Comparison of ENCODE assay signal across 9 mouse cellular contexts in genomic region chr10:22819871-22820590, GRCm38 (mm10). TPM values are rescaled to one million over a fixed set of nuclear protein-coding genes. Genes with fewer than 3 reads are reported as not detected.
DNase-seq lines count a peak whose midpoint lies in the region; ATAC-seq lines count a peak whose summit lies in the region.
"Had no signal": no experiment of that assay in that cellular context is flagged by ENCODE, and none has a peak within 500 bp of the region (broad histone marks: within the 10 kb centered on the region; RNA-seq: fewer than 3 reads in every experiment).

Gene Tcf21 (minus strand): TSS chr10:22820174.

- peak within 1 kb of the TSS; percentile 20 for H3K4me3 ChIP-seq in limb, embryonic 12.5 days (replicated peaks)
- H3K4me3 ChIP-seq in neural tube, embryonic 12.5 days = 0 out of 2 replicates have a peak within 1 kb of the TSS, but pooled peaks have one; percentile 1

- no peak for DNase-seq in urinary bladder, adult 2 months (ENCODE audit: low spot score)
- no peak for DNase-seq in urinary bladder, postnatal 10 days (ENCODE audit: low spot score)
- peak; percentile 71 to 73 for DNase-seq in heart, postnatal 14 days
- no peak for DNase-seq in layer of hippocampus, postnatal 14 days (ENCODE audit: low spot score in 2 of 2)
- DNase-seq in right cerebral cortex, postnatal 36 days (ENCODE audit: low spot score in 2 of 2) = no peak
- no peak for DNase-seq in cerebellum, postnatal 36 days

- peaks cover 18% of the 10 kb centered on the region for H3K4me1 ChIP-seq in limb, embryonic 12.5 days (replicated peaks)
- peaks cover 6% of the 10 kb centered on the region for H3K4me1 ChIP-seq in neural tube, embryonic 12.5 days

- intact Hi-C loops in heart, postnatal 14 days (cut with DNase I) = loop anchor here (2.0 kb wide), 1 partner anchor 55 kb away; no protein-coding TSS in a partner anchor

- H3K27ac ChIP-seq in limb, embryonic 12.5 days = no peak within 1 kb of the TSS
- H3K27ac ChIP-seq in neural tube, embryonic 12.5 days = no peak within 1 kb of the TSS
- H3K27ac ChIP-seq: macrophage had no signal

- 2% methylated on average over 20 of the region's 20 CpGs for WGBS in limb, embryonic 12.5 days
- 2% methylated on average over 20 of the region's 20 CpGs for WGBS in neural tube, embryonic 12.5 days

- H3K36me3 ChIP-seq in limb, embryonic 12.5 days = no peaks in the 10 kb centered on the region
- H3K36me3 ChIP-seq in neural tube, embryonic 12.5 days = no peaks in the 10 kb centered on the region

- H3K9ac ChIP-seq in limb, embryonic 12.5 days (replicated peaks) = 0 out of 2 replicates have a peak within 1 kb of the TSS, but pooled peaks have one; percentile 12
- no peak within 1 kb of the TSS for H3K9ac ChIP-seq in neural tube, embryonic 12.5 days

- peaks cover 91% of the 10 kb centered on the region for H3K27me3 ChIP-seq in limb, embryonic 12.5 days
- peaks cover 84% of the 10 kb centered on the region for H3K27me3 ChIP-seq in neural tube, embryonic 12.5 days (replicated peaks)

- no peak for ATAC-seq in limb, embryonic 12.5 days (ENCODE audit: insufficient number of reproducible peaks, insufficient read depth, low FRiP score, low TSS enrichment, low read depth)
- ATAC-seq in neural tube, embryonic 12.5 days (ENCODE audit: low FRiP score, low read depth) = 0 out of 2 replicates have a peak, but pooled peaks have one; percentile 10

- no peaks in the 10 kb centered on the region for H3K9me3 ChIP-seq in limb, embryonic 12.5 days
- H3K9me3 ChIP-seq in neural tube, embryonic 12.5 days = no peaks in the 10 kb centered on the region

- peak within 1 kb of the TSS; percentile 35 for H3K4me2 ChIP-seq in limb, embryonic 12.5 days
- H3K4me2 ChIP-seq in neural tube, embryonic 12.5 days (replicated peaks) = peak within 1 kb of the TSS; percentile 32

RNA-seq across cellular contexts. Expression of gene Tcf21, which starts in this region (rescaled TPM):
- polyA plus RNA-seq in urinary bladder, adult 2 months (2012; rRNA removed) = 285 and 296 TPM in 2 replicates
- total RNA-seq in heart, postnatal 14 days (2021) = 10 to 100 TPM; 21.0 to 21.5 TPM
- polyA plus RNA-seq in limb, embryonic 12.5 days (2016; fragmentation: Nextera tagmentation; extraction: Ambion mirVana) = 0.22 and 0.59 TPM in 2 replicates
- polyA plus RNA-seq in neural tube, embryonic 12.5 days (2016; fragmentation: Nextera tagmentation; extraction: Ambion mirVana) = 0.55 and 0.73 TPM in 2 replicates
- total RNA-seq in layer of hippocampus, postnatal 14 days (2021) = under 1 TPM in 1 of 2 experiments, not detected in 1; 0.25 TPM
- polyA plus RNA-seq: macrophage had no signal

Comparison
In these comparisons a context has a peak if more than half of its experiments do, and no peak if none do; other contexts are left out.
1. RNA of gene Tcf21 (total RNA-seq): 21.0 to 21.5 TPM in heart, postnatal 14 days; 0.25 TPM in layer of hippocampus, postnatal 14 days; every median in the first group is over 10 times any median in the second.
2. RNA of gene Tcf21 (polyA plus RNA-seq): 285 to 296 TPM in urinary bladder, adult 2 months; 0.22 to 0.59 TPM in limb, embryonic 12.5 days and 0.55 to 0.73 TPM in neural tube, embryonic 12.5 days; every median in the first group is over 100 times any median in the second.
3. Peak in ATAC-seq, H3K4me3 ChIP-seq and H3K4me2 ChIP-seq in neural tube, embryonic 12.5 days; RNA of the gene not detected or under 1 TPM.
4. DNase-seq: peak in heart, postnatal 14 days (2 of 2); none in urinary bladder, adult 2 months (single experiment), urinary bladder, postnatal 10 days (single experiment), layer of hippocampus, postnatal 14 days (0 of 2), right cerebral cortex, postnatal 36 days (0 of 2) and cerebellum, postnatal 36 days (0 of 2).